Mouse (Mus musculus): ENCODE data around the gene Tent4a.
A peak's percentile ranks its signal among the peaks of the same experiment; 100 is the strongest.

Gene Tent4a

DNA sequence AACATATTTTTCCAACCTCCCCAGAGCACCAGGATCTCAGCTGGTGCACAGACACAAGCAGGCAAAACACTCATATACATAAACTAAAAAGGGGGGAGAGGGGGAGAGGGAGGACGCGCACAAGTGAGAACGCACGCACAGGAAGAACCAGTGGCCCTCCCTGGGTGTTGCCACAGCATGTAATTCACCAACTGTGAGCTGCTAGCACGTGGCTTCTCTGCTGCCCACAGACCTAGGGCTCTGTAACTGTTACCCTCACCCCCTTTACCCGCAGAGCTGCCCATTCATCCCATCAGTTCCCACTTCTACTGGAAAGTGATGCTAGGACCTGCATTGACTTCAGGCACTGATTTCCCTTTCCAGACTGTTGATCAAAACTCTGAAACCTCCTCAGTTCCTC lies 15.3 kb downstream of the Tent4a start:
- no peak for DNase-seq (ENCODE audit: low spot score)

DNA sequence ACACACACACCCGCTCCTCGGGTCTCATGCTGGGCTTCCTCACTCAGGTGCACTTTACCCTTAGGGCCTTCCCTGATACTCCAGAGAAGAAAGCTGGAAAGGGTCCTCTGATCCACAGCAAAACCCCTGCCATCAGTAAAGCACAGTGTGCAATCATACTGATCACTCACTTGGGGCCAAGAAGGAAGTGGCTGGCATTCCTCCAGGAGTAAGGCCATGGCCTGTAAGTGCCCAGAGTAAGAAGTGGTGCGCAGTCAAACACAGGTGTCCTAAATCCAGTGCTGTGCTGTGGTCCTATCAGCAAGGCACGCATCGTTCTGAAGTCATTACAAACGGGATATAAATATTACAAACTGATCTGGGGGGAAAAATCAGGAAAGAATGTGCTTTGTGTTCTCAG lies 17.0 kb downstream of the Tent4a start:
- no peak for DNase-seq (ENCODE audit: low spot score)

DNA sequence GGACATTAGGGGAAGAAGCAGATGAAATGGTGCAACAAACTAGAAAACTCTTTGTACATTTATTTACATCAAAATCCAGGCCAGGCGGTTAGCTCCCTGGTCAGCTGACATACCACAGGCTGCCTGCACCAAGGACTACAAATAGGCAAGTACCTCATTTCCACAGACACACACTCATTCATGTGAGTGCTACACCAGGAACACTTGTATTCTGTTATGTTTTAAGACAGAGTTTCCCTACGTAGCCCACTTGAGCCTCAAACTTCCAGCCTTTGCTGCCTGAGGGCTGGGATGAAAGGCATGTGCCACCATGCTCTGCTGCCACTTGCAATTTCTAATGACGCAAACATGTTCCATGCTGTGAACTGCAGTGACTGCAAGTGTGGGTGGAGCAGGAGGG lies 19.3 kb downstream of the Tent4a start:
- no peak for DNase-seq (ENCODE audit: low spot score)

DNA sequence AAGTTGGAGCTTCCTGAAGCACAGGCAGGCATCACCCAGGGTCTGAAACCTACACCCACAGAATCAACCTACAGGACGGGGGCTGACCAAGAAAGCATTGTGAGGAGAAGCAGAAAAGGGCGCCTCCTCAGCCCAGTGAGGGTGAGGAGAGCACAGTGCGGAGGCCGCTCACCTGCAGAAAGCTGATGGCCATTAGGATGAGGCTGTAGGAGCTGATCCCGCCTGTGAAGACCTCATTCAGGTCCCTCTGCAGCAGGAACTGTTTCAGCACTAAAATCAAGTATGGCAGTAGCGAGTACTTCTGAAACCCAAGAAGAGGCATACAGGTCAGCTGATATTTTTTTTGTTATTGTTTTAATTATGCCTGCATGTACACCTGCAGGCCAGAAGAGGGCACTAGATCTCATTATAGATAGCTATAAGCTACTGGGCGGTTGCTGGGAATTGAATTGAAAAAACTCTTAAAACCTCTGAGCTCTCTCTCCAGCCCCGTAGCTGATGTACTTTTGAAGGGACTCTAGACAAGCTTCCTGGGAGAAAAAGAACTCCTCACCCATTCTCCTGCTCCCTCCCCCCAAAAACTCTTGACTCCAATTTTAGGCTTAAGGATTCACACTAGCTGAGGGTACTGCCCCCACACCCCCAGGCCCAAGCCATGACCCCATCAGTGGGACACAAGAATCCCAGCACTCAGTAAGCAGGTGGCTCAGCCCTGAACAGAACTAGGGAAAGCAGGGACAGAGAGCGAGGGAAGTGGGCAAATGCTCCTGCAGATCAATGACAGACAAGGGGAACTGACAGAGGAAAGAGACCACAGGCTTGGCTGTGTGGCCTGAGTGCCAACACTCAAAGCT lies 24.8 kb downstream of the Tent4a start:
- DNase-seq (ENCODE audit: low spot score) = no peak

DNA sequence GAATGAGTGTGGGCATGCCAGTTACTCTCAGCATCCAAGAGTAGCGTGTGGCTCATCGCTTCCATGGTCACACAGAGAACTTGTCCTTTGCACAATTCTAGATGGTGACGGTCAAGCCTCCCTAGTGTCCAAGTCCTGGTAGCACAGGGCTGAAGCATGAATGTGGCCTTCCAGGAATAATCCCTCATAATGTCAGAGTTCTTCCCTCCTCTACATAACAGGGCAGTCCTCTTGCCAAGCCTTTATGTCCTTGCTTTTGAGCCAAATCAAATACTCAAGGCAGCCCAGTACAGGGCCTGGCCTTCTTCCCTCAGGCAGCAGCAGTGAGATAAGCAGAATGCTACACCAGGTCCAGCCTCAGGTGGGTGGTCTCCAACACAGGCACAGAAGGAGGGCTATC lies 26.8 kb downstream of the Tent4a start:
- DNase-seq (ENCODE audit: low spot score) = no peak

DNA sequence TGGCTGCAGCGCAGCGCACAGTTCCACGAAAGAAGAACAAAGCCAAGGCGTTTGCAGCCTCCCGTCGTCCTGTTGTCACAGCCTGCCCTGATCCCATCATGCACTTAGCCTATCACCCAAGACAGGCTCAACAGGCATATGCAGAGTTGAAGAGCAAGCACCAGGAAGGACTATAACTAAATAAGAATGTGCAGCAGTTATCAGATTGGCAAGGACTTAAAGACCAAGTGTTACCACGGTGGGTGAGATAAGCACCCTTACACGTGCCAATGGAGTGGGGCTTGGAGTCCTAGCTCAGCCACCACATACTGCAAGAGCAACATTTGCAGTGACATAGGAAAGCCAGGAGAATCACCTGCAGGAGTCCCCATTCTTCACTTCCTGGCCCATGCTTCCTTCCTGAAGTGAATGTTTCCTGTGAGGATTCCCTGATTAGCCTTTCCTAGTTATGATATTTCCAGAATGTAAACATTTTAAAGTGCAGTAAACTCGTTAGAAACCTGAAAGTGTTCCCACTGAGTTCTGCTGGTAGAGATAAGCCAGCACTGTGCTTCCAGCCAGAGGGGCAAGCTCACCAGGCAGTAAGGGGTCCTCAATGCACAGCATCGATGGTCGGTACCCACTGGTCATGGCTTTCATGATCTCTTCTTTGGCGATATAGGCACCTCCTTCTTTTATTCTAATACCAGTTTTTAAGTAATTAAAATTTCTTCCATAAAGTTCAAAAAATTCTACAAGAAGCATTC lies 27.9 kb downstream of the Tent4a start:
- no peak for DNase-seq (ENCODE audit: low spot score)

DNA sequence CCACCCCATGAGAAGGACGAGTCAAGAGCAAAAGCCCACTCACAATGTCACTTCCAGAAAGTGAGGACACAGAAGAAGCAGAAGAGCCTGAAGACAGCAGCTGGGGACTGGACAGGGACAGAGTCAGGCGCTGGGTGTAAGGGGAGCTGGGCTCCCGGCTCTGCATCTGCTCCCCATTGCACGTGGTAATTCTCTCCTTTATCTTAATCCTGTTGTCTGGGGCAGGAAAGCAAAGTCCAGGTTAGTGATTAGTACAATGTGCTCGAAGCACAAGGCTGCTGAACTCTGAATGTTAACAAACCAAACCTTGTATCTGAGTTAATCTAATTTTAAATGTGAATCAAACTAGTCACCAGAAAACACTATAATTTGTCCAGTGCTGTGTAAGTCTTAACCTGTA lies 31.6 kb downstream of the Tent4a start:
- no peak for DNase-seq (ENCODE audit: low spot score)

DNA sequence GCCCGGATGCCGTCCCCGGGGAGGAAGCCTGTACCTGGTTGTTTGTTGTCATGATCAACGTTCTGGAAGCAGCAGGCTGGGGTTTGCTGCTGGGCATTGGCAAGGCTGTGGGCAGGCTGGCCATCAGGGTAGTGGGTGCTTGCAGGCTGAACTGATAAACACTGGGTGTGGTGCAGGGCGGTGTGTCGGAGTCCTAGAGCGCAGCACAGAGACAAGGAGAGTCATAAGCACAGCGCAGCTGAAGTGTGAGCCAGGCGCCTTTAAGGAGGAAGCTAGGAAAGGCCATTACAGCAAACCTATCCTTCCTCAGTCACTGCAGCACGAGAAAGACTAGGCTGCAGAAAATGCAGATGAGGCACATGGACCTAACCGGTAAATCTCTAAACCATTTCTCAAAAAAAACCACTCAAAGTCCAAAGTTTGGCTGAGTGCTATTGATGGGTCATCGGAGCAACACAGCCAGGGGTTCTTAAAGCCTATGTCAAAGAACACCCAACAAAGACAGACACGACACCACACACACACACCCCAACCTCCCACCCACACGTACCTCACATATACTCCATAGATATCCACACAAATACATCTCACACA lies 32.2 kb downstream of the Tent4a start:
- DNase-seq (ENCODE audit: low spot score) = no peak

DNA sequence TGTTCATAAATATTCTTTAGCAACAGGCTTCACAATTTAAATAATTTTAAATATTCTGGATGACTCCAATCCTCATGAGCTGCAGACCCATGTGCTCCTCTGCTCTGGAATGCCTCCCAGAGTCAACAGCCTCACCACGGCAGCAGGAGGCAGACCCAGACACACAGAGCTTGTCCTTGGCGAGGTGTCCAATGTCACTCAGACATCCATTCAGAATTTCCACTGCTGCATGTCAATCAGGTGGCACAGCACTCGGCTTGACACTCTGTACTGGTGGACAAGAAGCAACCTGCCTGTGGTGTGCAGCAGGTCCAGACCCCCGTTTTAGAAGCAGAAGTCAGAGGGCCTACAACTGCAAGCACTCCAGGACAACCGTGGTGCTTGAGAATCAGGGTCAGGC lies 36.1 kb downstream of the Tent4a start:
- no peak for DNase-seq (ENCODE audit: low spot score)

DNA sequence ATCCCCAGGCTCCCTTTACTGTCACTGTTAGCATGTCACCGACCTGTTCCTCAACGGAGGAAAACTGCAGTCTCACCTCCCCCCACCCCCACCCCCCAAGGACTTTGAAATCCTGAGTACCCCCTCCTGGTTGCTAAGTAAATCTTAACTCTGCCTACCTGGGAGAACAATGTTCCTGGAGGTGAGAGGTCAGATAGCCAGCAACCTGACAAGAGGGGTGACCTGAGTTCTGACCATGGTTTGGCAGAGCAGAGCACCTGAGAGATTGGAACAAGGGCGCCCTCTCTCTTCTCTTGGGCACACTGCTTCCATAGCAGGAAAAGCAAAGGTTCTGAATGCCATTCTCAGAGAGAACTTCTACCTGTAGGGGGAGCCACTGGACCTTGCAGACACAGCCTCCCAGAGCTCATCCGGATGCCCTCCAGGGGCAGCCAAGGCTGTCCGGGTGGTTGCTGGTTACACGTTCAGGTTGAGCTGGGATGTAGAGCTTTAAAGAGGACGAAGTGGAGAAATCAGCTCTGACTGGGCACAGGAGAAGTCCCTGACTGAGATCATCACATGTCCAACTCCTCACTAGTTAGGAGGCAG lies 41.4 kb downstream of the Tent4a start:
- DNase-seq (ENCODE audit: low spot score) = peak; percentile 51

DNA sequence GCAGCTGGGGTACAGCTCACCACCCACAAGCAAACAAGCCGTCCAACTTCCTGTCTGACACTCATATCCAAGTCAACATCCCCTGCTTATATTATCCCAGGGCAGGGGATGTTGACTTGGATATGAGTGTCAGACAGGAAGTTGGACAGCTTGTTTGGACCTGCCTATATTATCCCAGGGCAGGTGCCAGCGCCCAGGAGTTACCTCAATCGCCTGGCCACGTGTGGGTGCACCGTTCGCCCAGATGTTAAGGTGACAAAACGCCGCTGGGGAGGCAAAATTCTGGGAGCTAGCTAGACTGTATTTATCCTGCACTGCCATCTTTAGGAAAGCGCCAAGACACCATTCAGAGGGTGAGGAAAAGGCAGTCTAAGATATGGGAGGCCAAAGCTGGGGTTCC lies 44.6 kb downstream of the Tent4a start:
- no peak for DNase-seq (ENCODE audit: low spot score)

DNA sequence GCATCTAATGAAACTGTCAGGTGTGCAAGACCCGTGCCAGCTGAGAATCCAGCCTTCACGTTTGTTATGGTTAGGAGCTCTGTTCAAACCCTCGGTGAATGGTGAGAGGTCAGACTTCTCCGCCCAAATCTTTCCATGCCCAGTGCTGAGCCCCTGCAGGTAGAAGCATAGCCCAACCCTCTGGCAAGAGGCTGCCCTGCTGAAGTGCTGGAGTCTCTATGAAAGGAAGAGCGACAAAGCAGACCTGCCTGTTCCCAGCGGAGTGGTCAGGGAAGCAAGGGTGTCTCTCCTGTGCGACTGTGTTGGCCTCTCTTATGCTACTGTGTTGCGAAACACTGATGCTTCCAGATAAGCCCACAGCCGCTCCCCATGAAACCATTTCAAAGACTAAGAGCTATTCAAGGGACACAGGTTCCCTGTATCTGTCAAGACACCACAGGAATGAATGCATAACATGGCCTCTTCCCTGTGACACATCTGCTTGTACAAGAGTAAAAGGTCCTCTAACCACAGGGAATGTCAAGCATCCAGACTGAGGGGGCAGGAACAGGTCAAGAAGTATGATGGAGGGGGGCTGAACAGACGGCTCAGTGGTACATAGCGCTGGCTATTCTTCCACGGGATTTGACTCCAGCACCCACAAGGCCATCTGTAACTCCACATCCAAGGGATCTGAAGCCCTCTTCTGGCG lies 45.7 kb downstream of the Tent4a start:
- DNase-seq (ENCODE audit: low spot score) = no peak

DNA sequence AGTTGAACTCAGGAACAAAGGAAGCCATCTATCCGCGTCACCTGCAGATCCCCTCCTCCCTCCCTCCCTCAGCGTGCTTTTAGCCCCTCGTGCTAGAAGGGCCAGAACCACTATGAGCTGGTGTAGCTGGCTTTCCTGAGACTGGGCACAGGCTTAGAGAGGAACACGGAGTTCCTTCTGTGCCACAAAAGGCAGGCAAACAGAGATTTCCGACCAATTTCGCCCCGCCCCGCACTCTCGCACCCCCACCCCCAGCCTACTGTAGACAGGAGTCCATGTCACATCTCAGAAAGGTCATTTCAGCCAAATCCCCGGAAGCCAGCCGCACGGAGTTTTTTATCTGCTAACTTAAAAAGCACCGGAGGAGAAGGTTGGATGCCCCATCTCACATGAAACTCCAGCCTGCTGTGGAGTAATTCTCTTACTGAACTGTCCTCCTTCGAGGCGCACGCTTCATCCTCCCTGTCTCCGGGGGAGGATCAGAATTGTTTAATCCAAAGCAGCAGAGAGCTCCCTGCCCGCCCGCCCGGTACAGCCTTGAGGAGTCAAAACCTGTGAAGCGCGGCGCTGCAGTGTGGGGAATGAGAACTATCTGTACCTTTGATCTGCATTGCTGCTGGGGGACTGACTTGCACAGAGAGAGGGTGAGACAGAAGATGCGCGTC lies 46.7 kb downstream of the Tent4a start:
- no peak for DNase-seq (ENCODE audit: low spot score)

DNA sequence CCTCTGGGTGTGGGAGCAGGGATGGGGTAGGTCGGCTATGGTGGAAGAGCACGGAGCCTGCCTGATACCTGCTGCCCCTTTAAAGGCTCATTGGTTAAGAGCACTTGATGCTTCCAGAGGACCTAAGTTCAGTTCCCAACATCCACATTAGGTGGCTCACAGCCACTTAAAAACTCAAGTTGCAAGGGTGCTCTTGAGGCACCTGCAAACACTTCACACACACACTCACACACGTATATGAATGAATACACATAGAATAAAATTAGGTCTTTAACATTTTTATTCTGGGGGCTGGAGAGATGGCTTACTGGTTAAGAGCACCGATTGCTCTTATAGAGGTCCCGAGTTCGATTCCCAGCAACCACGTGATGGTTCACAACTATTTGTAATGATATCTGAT lies 47.3 kb downstream of the Tent4a start:
- DNase-seq (ENCODE audit: low spot score) = no peak

DNA sequence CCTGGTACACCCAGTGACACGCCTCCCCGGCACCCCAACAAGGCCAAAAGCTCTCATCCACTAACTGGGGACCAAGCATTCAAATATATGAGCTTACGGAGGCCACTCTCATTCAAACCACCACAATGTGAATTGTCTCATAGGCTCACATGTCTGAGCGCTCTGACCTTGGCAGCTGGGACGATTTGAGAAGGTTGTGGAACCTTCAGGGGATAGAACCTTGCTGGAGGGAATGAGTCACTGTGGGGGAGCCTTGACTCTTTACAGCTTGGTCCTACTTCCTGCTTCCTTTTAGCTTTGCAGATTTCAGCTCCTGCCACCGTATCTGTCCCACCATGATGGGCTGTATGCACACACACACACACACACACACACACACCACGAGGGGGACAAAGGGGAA lies 48.6 kb downstream of the Tent4a start:
- no peak for DNase-seq (ENCODE audit: low spot score)

DNA sequence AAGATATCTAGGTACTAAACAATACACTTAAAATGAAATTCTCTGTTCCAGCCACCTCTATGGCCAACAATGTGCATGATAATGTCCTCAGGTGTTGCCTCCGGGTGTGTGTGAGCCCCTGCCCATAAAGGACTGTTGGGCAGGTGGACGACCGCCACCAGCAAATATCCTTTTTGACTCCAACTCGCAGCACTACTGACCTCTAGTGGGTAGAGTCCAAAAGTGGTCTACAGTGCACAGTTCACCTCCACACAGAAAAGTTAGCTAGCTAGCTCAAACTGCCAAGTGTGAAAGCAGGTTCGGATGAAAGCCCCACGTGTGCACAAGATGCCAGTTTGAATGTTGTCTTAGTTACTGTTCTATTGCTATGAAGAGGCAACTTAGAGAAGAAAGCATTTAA lies 49.1 kb downstream of the Tent4a start:
- DNase-seq (ENCODE audit: low spot score) = no peak

DNA sequence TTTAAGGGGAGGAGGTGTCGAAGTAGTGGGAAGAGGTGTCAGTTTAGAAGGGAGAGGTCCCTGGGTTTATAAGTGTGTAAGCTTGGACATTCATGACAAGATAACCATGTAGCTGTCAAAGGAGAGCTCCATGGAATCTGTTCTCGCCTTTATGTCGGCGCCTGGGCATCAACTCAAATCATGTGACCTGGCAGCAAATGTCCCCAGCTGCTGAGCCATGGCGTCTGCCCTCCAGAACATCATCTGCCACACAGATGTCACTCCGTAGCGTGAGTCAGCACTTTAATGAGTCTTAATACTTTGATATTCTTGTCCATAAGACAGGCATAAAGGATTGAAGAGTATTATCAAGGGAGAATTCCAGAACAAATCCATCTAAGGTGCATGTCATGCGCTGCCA lies 51.7 kb downstream of the Tent4a start:
- DNase-seq (ENCODE audit: low spot score) = no peak

DNA sequence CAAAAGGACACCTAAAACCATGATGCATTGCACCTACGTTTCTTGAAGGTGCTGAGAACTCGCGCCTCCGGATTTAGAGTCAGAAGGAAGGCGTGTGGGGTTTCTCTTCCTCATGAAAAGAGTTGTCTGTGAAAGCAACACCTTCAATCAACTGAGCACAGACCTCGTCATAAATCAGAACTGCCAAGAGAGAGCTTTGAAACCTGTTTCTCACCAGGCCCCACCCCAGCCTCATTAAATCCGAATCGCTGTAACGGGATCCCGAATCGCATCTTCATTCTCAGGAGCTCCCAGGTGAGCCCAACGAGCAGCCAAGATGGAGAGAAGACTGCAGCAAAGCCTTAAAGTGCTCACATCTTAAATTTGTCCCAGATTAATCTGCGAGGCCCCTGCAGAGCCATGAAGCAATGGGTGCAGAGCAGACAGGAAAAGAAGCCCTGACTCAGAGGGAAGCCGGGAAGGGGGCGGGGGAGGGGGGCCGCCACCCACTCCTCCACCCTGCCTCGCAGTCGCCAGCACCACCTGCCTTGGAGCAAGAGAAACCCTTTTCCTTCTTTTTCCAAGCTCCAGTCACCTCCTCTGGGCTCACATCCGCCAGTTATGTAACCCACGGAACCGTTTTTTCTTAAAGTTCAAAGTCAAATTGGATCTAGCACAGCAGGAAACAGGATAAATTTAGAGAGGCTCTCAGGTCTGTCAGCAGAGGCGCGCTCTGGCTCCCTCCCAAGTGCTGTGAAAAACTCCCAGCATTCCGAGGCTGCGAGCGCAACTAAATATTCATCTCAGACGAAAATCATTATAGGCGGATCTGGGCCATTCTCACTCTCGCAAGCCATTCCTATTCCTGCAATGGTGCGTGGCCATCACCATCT lies 52.5 kb downstream of the Tent4a start:
- no peak for DNase-seq (ENCODE audit: low spot score)

DNA sequence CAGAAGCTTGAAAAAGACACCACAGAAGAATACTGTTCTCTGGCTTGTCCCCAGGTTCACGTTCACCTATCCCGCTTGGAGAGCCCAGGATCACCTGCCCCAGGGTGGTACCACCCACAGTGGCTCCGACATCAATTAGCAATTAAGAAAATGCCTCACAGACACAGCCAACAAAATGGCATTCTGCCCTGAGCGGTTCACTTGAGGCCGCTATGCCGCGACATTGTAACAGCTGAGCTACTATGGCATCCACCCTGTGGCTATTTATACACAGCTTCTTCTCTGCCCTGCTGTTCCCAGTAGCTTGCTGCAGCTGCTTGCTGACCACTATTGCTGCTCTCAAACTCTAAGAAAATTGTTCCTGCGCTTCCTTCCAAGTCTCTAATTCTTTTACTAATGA lies 53.4 kb downstream of the Tent4a start:
- no peak for DNase-seq (ENCODE audit: low spot score)

DNA sequence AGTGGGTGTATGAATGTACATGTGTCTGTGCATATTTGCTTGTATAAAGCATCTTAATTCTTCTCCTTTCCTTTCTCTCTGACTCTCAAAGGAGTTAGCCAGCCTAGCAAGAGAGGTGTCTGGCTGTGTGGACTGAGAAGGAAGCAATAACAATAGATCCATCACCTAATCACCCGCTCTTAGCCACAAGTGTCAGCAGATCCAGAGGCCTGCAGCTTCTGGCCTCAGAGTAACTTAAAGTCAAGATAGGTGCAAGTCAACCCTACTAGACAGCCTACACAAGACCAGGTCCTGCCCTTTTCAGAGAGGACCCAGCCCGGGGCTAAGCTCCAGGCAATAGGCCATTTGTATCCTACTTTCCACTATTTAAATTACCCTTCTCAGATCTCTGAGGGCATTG lies 54.5 kb downstream of the Tent4a start:
- no peak for DNase-seq (ENCODE audit: low spot score)

DNA sequence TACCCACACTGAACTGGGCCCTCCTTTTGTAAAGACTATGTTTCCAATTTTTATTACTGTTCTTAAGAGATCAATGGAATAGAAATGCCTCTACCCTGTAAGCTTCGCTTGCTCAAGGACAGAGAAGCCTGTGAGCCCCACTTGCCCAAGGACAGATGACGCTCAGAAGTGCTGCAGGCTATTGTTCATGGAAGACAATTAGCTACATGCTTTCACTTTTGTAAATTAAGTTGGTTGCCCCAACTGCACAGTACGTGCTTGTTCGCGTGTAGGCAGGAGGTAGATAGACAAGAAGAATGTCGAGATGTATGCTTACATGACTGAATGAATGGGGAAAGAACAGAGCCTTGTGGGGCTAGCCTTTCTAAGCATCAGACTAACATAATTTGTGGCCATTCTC lies 55.7 kb downstream of the Tent4a start:
- no peak for DNase-seq (ENCODE audit: low spot score)
